Mouse (Mus musculus): Measurements from ENCODE around the gene Pigk.

GRCm38 (mm10) chr3:152931354-152931753 is 217.5 kb downstream of the Pigk start:
- TF ChIP-seq CTCF (conservative IDR thresholded peaks at IDR 0.05; ENCODE audit: low read length) (no peak), POU5F1 (IDR thresholded peaks at IDR 0.05; ENCODE audit: borderline replicate concordance, low read length) (no peak)
